Mouse (Mus musculus) midbrain, embryonic 12.5 days (tissue): ENCODE measurements around the gene Gm20388. TPM values are rescaled to one million over a fixed set of nuclear protein-coding genes. Genes with fewer than 3 reads are reported as not detected.

Experiments used
- ATAC-seq: fragments of 200-750 bp; cut with Nextera tagmentation; 2 replicates; pipeline ENCODE4 v1.8.0; 2017; ENCODE audit warnings: low read depth, moderate TSS enrichment, moderate library complexity; ENCODE audit not compliant: low FRiP score
- H3K27ac ChIP-seq: fragments of 300-500 bp; sonication (generic); replicated peaks from 2 replicates; pipeline ENCODE4 v1.5.1; 2016; ENCODE audit warnings: mild to moderate bottlenecking
- H3K27me3 ChIP-seq: fragments of 300-500 bp; sonication (generic); 2 replicates; pipeline ENCODE4 v1.6.1; 2016; ENCODE audit warnings: mild to moderate bottlenecking
- H3K36me3 ChIP-seq: fragments of 300-500 bp; sonication (generic); 2 replicates; pipeline ENCODE4 v1.6.1; 2016
- H3K4me1 ChIP-seq: fragments of 300-500 bp; sonication (generic); 2 replicates; pipeline ENCODE4 v1.6.1; 2016
- H3K4me2 ChIP-seq: fragments of 300-500 bp; sonication (generic); replicated peaks from 2 replicates; pipeline ENCODE4 v1.6.1; 2016; ENCODE audit warnings: mild to moderate bottlenecking, moderate library complexity
- H3K4me3 ChIP-seq: fragments of 300-500 bp; sonication (generic); 2 replicates; pipeline ENCODE4 v1.5.1; 2016; ENCODE audit warnings: mild to moderate bottlenecking
- H3K9ac ChIP-seq: fragments of 300-500 bp; sonication (generic); replicated peaks from 2 replicates; pipeline ENCODE4 v1.6.1; 2016; ENCODE audit warnings: mild to moderate bottlenecking, moderate library complexity
- H3K9me3 ChIP-seq: fragments of 300-500 bp; sonication (generic); 2 replicates; pipeline ENCODE4 v1.6.1; 2016; ENCODE audit warnings: mild to moderate bottlenecking
- WGBS: fragments of 180-500 bp; shearing (Covaris S2); methylation state at CpG from one replicate; pipeline ENCODE4 v1.1.7; 2016; 5-methylcytosine and 5-hydroxymethylcytosine counted together
- polyA plus RNA-seq: library from polyadenylated mRNA; unstranded; fragments of >200 nt; fragmentation: Nextera tagmentation; extraction: Ambion mirVana; gene quantifications from 2 replicates; pipeline ENCODE4 v1.2.1, GENCODE M21; 2016

Gm20388 gene
- polyA plus RNA-seq, 1 experiment from 2014 or later = not detected

- H3K4me2 ChIP-seq = no peak overlapping the region
- H3K4me1 ChIP-seq = no peaks in the 10 kb centered on the region
- no peaks in the 10 kb centered on the region for H3K9me3 ChIP-seq
- H3K27me3 ChIP-seq = no peaks in the 10 kb centered on the region
- no peak for ATAC-seq
- no peak overlapping the region for H3K9ac ChIP-seq
- H3K4me3 ChIP-seq = no peak overlapping the region
- H3K36me3 ChIP-seq = peaks cover 55% of the 10 kb centered on the region
- no peak overlapping the region for H3K27ac ChIP-seq
- WGBS = 92% methylated on average over 8 of the region's 8 CpGs
Measured at GRCm38 (mm10) chr8:124045856-124046255, 4135.2 kb downstream of the Gm20388 start.

DNA sequence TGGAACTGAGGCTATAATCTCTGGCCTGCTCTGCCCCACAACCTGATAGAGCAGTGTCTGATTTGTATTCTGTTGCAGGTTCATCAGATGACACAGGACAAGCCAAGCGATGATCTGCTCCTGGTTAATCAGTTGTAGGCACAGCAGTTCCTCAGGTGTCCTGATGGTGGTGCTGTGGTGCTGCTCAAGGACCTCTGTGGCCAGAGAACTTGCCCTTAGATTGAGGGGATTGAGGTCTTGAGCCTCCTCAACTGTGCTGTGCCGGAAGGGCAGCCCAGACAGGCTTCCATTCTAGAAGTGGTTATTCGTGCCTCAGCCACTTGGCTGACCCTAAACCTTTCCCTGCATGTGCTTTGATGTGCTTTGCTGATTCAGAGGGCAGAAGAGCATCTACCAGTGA, 4141.5 kb downstream of the Gm20388 start:
- peaks cover 13% of the 10 kb centered on the region for H3K36me3 ChIP-seq
- H3K9me3 ChIP-seq = no peaks in the 10 kb centered on the region
- no peaks in the 10 kb centered on the region for H3K4me1 ChIP-seq
- 14% methylated on average over 3 of the region's 3 CpGs for WGBS
- no peaks in the 10 kb centered on the region for H3K27me3 ChIP-seq
- H3K4me3 ChIP-seq = no peak overlapping the region
- H3K4me2 ChIP-seq = no peak overlapping the region
- H3K27ac ChIP-seq = no peak overlapping the region
- no peak for ATAC-seq
- H3K9ac ChIP-seq = no peak overlapping the region

GRCm38 (mm10) chr8:124052568-124052967, 4141.9 kb downstream of the Gm20388 start:
- 66% methylated on average over 4 of the region's 4 CpGs for WGBS
- ATAC-seq = no peak
- H3K36me3 ChIP-seq = peaks cover 9% of the 10 kb centered on the region
- H3K4me1 ChIP-seq = no peaks in the 10 kb centered on the region
- H3K9ac ChIP-seq = no peak overlapping the region
- H3K4me2 ChIP-seq = no peak overlapping the region
- H3K27ac ChIP-seq = no peak overlapping the region
- H3K4me3 ChIP-seq = no peak overlapping the region
- no peaks in the 10 kb centered on the region for H3K9me3 ChIP-seq
- H3K27me3 ChIP-seq = no peaks in the 10 kb centered on the region

DNA sequence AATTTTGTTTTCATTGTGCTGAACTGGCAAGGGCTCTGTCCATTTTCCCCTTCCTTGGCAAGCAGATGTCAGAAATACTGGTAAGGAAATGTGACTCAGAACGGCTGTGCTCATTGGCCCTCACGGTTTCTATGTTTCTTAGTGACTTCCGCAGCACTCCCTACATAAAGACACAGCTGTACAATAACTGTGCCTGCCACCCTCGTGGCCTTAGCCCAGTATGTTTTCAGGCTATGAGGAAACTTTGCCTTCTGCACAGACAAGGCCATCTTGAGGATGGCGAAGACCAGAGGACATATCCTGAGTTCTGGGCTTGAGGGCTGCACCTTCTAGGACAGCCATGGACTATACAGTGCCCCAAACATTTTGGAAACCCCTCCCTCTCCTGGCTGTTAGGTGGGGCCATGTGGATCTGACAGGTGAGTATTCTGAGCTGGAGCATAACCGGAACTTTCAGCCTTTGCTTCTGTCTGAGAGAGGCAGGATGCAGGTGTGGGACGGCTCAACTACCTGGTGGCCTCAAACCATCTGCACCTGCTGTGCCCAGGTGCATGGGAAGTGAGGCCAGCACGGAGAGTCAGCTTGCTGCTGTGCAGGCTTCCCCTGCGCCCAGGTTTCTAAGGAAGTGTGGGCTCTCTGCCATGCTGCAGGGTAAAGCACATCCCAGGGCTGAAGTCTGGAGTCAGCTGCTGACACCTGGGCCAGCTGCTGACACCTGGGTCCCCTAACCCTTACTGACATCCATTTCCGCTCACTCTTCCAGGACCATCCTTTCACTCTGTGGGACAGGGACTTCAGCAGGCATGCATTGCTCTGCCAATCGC, 4146.4 kb downstream of the Gm20388 start:
- 85% methylated on average over 11 of the region's 11 CpGs for WGBS
- Histone ChIP-seq H3K9ac (no peak overlapping the region), H3K4me1 (no peaks in the 10 kb centered on the region), H3K4me2 (no peak overlapping the region), H3K27ac (no peak overlapping the region), H3K27me3 (no peaks in the 10 kb centered on the region), H3K4me3 (no peak overlapping the region), H3K36me3 (no peaks in the 10 kb centered on the region), H3K9me3 (no peaks in the 10 kb centered on the region)
- no peak for ATAC-seq

- WGBS = 66% methylated on average over 4 of the region's 4 CpGs
- no peak overlapping the region for H3K4me2 ChIP-seq
- no peaks in the 10 kb centered on the region for H3K27me3 ChIP-seq
- no peaks in the 10 kb centered on the region for H3K36me3 ChIP-seq
- H3K27ac ChIP-seq = no peak overlapping the region
- no peak for ATAC-seq
- H3K9ac ChIP-seq = no peak overlapping the region
- no peak overlapping the region for H3K4me3 ChIP-seq
- peaks cover 14% of the 10 kb centered on the region; the same call in 1 of the 2 replicates for H3K4me1 ChIP-seq
- no peaks in the 10 kb centered on the region for H3K9me3 ChIP-seq
Measured at GRCm38 (mm10) chr8:124066325-124067058, 4155.9 kb downstream of the Gm20388 start.

GRCm38 (mm10) chr8:124067059-124067750, 4156.6 kb downstream of the Gm20388 start:
- no peak overlapping the region for H3K4me2 ChIP-seq
- H3K9me3 ChIP-seq = no peaks in the 10 kb centered on the region
- ATAC-seq = no peak
- WGBS = 80% methylated on average over 4 of the region's 4 CpGs
- H3K9ac ChIP-seq = no peak overlapping the region
- H3K4me3 ChIP-seq = no peak overlapping the region
- H3K27me3 ChIP-seq = no peaks in the 10 kb centered on the region
- H3K36me3 ChIP-seq = no peaks in the 10 kb centered on the region
- peaks cover 14% of the 10 kb centered on the region; the same call in 1 of the 2 replicates for H3K4me1 ChIP-seq
- no peak overlapping the region for H3K27ac ChIP-seq

GRCm38 (mm10) chr8:124070363-124071324, 4160.0 kb downstream of the Gm20388 start:
- H3K27ac ChIP-seq = peak overlapping the region; percentile 54
- no peak overlapping the region for H3K9ac ChIP-seq
- H3K36me3 ChIP-seq = no peaks in the 10 kb centered on the region
- no peak overlapping the region for H3K4me2 ChIP-seq
- no peaks in the 10 kb centered on the region for H3K9me3 ChIP-seq
- no peak for ATAC-seq
- WGBS = 59% methylated on average over 18 of the region's 18 CpGs
- peaks cover 14% of the 10 kb centered on the region; the same call in 1 of the 2 replicates for H3K4me1 ChIP-seq
- no peak overlapping the region for H3K4me3 ChIP-seq
- no peaks in the 10 kb centered on the region for H3K27me3 ChIP-seq

- H3K27ac ChIP-seq = no peak overlapping the region
- WGBS = 72% methylated on average over 8 of the region's 8 CpGs
- ATAC-seq = no peak
Measured at GRCm38 (mm10) chr8:124075977-124076376, 4165.3 kb downstream of the Gm20388 start.

GRCm38 (mm10) chr8:124076416-124076815, 4165.8 kb downstream of the Gm20388 start:
- H3K9me3 ChIP-seq = no peaks in the 10 kb centered on the region
- no peaks in the 10 kb centered on the region for H3K36me3 ChIP-seq
- 68% methylated on average over 3 of the region's 3 CpGs for WGBS
- H3K4me1 ChIP-seq = 0 out of 2 replicates have a peak, but pooled peaks cover 3% of the 10 kb centered on the region
- no peak for ATAC-seq
- no peaks in the 10 kb centered on the region for H3K27me3 ChIP-seq
- H3K9ac ChIP-seq = no peak overlapping the region
- no peak overlapping the region for H3K4me3 ChIP-seq
- no peak overlapping the region for H3K4me2 ChIP-seq
- no peak overlapping the region for H3K27ac ChIP-seq

More at GRCm38 (mm10) chr8:124075977-124076376, 4165.3 kb downstream of the Gm20388 start:
- no peaks in the 10 kb centered on the region for H3K27me3 ChIP-seq
- no peak overlapping the region for H3K9ac ChIP-seq
- H3K9me3 ChIP-seq = no peaks in the 10 kb centered on the region
- H3K4me1 ChIP-seq = peaks cover 4% of the 10 kb centered on the region; the same call in 1 of the 2 replicates
- no peaks in the 10 kb centered on the region for H3K36me3 ChIP-seq
- H3K4me3 ChIP-seq = no peak overlapping the region
- H3K4me2 ChIP-seq = no peak overlapping the region

GRCm38 (mm10) chr8:124077377-124077776, 4166.7 kb downstream of the Gm20388 start:
- ATAC-seq = no peak
- no peak overlapping the region for H3K4me3 ChIP-seq
- WGBS = 90% methylated on average over 8 of the region's 8 CpGs
- no peak overlapping the region for H3K4me2 ChIP-seq
- H3K4me1 ChIP-seq = 0 out of 2 replicates have a peak, but pooled peaks cover 3% of the 10 kb centered on the region
- H3K9ac ChIP-seq = no peak overlapping the region
- H3K9me3 ChIP-seq = no peaks in the 10 kb centered on the region
- no peaks in the 10 kb centered on the region for H3K27me3 ChIP-seq
- H3K27ac ChIP-seq = no peak overlapping the region
- H3K36me3 ChIP-seq = no peaks in the 10 kb centered on the region

DNA sequence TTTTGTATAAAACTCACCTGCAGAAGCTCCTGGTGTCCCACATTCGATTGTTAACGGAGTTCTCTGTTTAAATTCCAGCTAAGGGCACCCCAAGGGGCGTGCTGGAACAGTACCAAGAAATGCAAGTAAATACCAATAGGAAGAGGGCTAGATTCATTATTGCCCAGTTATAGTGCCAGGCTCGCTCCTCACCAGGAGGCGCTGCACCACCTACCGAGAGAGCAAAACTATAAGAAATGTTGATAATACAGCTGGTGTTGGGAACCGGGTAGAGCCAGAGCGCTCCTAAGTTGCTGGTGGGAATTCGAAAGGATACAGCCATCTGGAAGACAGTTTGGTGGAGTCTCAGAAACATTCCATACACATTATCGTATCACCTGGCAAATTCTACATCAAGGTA, 4167.4 kb downstream of the Gm20388 start:
- WGBS = 84% methylated on average over 10 of the region's 10 CpGs
- H3K4me2 ChIP-seq = no peak overlapping the region
- H3K4me1 ChIP-seq = 0 out of 2 replicates have a peak, but pooled peaks cover 3% of the 10 kb centered on the region
- no peaks in the 10 kb centered on the region for H3K36me3 ChIP-seq
- ATAC-seq = no peak
- no peak overlapping the region for H3K27ac ChIP-seq
- H3K27me3 ChIP-seq = no peaks in the 10 kb centered on the region
- H3K4me3 ChIP-seq = no peak overlapping the region
- H3K9me3 ChIP-seq = no peaks in the 10 kb centered on the region
- no peak overlapping the region for H3K9ac ChIP-seq
